Mouse (Mus musculus): ENCODE data around the gene Hoxa7. TPM values are rescaled to one million over a fixed set of nuclear protein-coding genes. Genes with fewer than 3 reads are reported as not detected.

Gene Hoxa7
- total RNA-seq, 1 experiment = 0.89 TPM

DNA sequence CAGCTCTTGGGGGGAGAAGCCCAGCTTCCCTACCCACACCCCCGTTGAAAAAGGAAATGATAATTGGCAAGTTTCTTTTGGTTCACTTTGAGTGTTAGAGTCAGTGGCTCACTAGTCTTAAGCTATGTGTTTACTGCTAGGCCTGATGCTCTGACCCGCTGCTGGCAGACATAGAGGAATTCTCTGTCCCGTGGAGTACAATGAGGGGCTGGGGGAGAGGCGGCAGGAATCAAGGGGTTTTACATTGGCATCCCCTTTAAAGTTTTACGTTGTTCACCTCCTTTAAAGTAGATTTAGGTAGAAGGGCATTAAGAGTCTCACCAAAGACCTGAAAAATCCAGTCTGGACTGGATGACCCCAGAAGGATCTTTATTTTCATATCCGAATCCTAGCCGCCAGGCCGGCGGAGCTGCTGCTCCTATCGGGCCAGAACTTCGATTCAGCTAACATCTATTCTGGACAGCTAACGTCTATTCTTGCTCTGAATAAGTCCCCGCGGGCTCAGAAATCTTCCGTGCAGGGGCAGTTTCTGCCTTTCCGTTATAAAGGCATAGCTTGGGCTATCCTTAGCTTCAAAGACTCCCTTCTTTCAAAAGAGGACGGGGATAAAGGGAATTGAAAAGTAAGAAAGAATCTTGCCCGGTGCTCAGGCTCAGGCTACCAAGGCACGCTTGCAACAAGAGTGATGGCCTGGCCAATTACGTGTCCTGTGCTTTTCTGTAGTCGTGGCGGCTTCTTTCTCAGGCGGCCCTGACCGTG, 30.5 kb upstream of the Hoxa7 start:
- no peak for TF ChIP-seq MAFK (IDR thresholded peaks at IDR 0.05; ENCODE audit: insufficient read depth, low read depth, low read length)
- TF ChIP-seq ZNF384 (IDR thresholded peaks at IDR 0.05; ENCODE audit: low read depth, low read length) = no peak
- no peak for TF ChIP-seq CHD2 (IDR thresholded peaks at IDR 0.05; ENCODE audit: low read depth, low read length)
- TF ChIP-seq HCFC1 (IDR thresholded peaks at IDR 0.05; ENCODE audit: borderline replicate concordance, insufficient read depth, low read length) = no peak
- TF ChIP-seq ZC3H11A (IDR thresholded peaks at IDR 0.05; ENCODE audit: borderline replicate concordance, low read depth, low read length) = no peak
- Histone ChIP-seq H3K9ac (ENCODE audit: insufficient read depth, low read depth, low read length, poor library complexity, severe bottlenecking) (no peak overlapping the region), H3K4me3 (ENCODE audit: insufficient read depth in 1 of 2, low read depth in 1 of 2, low read length in 2 of 2, poor library complexity in 1 of 2, severe bottlenecking in 1 of 2) (no peak overlapping the region), H3K36me3 (ENCODE audit: control insufficient read depth, insufficient read depth, low read length, poor library complexity, severe bottlenecking) (no peaks in the 10 kb centered on the region), H3K9me3 (ENCODE audit: control insufficient read depth, insufficient read depth, low read depth, low read length) (no peaks in the 10 kb centered on the region), H3K4me1 (ENCODE audit: control insufficient read depth in 2 of 2, insufficient read depth in 2 of 2, low read length in 2 of 2, poor library complexity in 1 of 2) (peaks cover 0 to 2% of the 10 kb centered on the region in 2 experiments; a peak in 1 of 4 replicates), H3K27ac (ENCODE audit: insufficient read depth, low read depth, low read length, poor library complexity, severe bottlenecking) (no peak overlapping the region)
- DNase-seq (ENCODE audit: low read depth, low spot score) = no peak
- in situ Hi-C loops (cut with MboI; ENCODE audit: low sequenced_read_pairs in 2 of 2, unreplicated experiment in 2 of 2) = loop anchor here (10.0 to 25.0 kb wide), 2 partner anchors 63 to 1035 kb away; partner anchors contain the start of genes Creb5 (in 1 of the 2) and Evx1 (in 1 of the 2)

DNA sequence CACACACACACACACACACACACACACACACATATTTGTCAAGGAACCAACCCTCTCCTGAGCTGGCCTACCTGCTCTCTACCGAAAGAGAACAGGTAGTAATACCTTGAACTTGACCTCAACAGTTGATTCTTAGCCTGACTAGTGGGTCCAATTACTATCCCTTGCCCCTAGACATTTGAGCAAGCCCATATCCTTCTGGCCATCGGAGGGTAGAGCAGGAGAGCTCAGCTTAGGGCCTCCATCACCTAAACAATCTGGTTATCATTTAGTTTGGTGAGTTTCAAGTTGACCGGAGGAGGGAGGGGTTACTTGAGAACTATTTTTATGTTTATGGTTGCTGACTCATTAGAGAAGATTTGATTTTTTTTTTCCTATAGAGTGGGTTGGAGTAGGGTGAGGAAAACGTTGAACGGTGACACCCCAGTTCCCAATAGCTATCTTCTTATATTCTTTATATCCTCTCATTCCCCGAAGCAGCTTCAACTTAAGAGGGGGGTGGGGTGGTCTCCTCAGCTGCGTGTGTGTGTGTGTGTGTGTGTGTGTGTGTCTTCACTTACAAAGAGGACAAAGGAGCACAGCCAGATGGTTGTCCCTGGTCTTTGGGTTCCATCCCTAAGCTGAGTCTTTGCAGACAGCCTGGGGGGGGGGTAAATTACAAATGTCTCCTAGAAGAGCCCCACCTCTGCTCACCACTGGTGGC, 29.7 kb upstream of the Hoxa7 start:
- Histone ChIP-seq H3K36me3 (ENCODE audit: control insufficient read depth, insufficient read depth, low read length, poor library complexity, severe bottlenecking) (no peaks in the 10 kb centered on the region), H3K4me1 (ENCODE audit: control insufficient read depth in 2 of 2, insufficient read depth in 2 of 2, low read length in 2 of 2, poor library complexity in 1 of 2) (peaks cover 0 to 2% of the 10 kb centered on the region in 2 experiments; a peak in 1 of 4 replicates), H3K9me3 (ENCODE audit: control insufficient read depth, insufficient read depth, low read depth, low read length) (no peaks in the 10 kb centered on the region), H3K27ac (ENCODE audit: insufficient read depth, low read depth, low read length, poor library complexity, severe bottlenecking) (no peak overlapping the region), H3K9ac (ENCODE audit: insufficient read depth, low read depth, low read length, poor library complexity, severe bottlenecking) (no peak overlapping the region), H3K4me3 (ENCODE audit: insufficient read depth in 1 of 2, low read depth in 1 of 2, low read length in 2 of 2, poor library complexity in 1 of 2, severe bottlenecking in 1 of 2) (no peak overlapping the region)
- DNase-seq (ENCODE audit: low read depth, low spot score) = no peak
- TF ChIP-seq HCFC1 (IDR thresholded peaks at IDR 0.05; ENCODE audit: borderline replicate concordance, insufficient read depth, low read length) (no peak), ZC3H11A (IDR thresholded peaks at IDR 0.05; ENCODE audit: borderline replicate concordance, low read depth, low read length) (no peak), MAFK (IDR thresholded peaks at IDR 0.05; ENCODE audit: insufficient read depth, low read depth, low read length) (no peak), CHD2 (IDR thresholded peaks at IDR 0.05; ENCODE audit: low read depth, low read length) (no peak), ZNF384 (IDR thresholded peaks at IDR 0.05; ENCODE audit: low read depth, low read length) (no peak)
- in situ Hi-C loops (cut with MboI; ENCODE audit: low sequenced_read_pairs in 2 of 2, unreplicated experiment in 2 of 2) = loop anchor here (10.0 to 25.0 kb wide), 2 partner anchors 63 to 1036 kb away; partner anchors contain the start of genes Creb5 (in 1 of the 2) and Evx1 (in 1 of the 2)

DNA sequence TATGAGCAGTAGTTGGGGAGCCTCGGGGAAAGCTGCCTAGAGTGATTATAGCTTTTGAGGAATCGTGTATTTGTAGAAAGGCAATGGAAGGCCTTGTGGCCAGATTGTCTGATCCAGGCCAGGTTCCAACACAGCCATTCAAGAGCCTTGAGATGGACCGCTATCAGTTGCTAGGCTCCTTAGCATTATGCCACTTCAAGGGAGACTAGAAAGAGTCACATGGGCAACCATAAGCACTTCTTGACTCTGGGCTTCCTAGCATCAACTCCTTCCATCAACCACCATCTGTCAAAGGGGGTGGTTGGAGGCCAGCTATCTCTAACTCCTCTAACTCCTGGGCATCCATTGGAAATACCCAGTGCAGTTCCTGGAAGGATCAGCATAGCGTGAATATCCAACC, 28.2 kb upstream of the Hoxa7 start:
- TF ChIP-seq ZNF384 (IDR thresholded peaks at IDR 0.05; ENCODE audit: low read depth, low read length) = no peak
- no peak for TF ChIP-seq HCFC1 (IDR thresholded peaks at IDR 0.05; ENCODE audit: borderline replicate concordance, insufficient read depth, low read length)
- TF ChIP-seq MAFK (IDR thresholded peaks at IDR 0.05; ENCODE audit: insufficient read depth, low read depth, low read length) = no peak
- TF ChIP-seq ZC3H11A (IDR thresholded peaks at IDR 0.05; ENCODE audit: borderline replicate concordance, low read depth, low read length) = no peak
- TF ChIP-seq CHD2 (IDR thresholded peaks at IDR 0.05; ENCODE audit: low read depth, low read length) = no peak
- H3K4me3 ChIP-seq (ENCODE audit: insufficient read depth in 1 of 2, low read depth in 1 of 2, low read length in 2 of 2, poor library complexity in 1 of 2, severe bottlenecking in 1 of 2) = no peak overlapping the region
- in situ Hi-C loops (cut with MboI; ENCODE audit: low sequenced_read_pairs in 2 of 2, unreplicated experiment in 2 of 2) = loop anchor here (10.0 to 25.0 kb wide), 2 partner anchors 65 to 1037 kb away; partner anchors contain the start of genes Creb5 (in 1 of the 2) and Evx1 (in 1 of the 2)
- no peaks in the 10 kb centered on the region for H3K9me3 ChIP-seq (ENCODE audit: control insufficient read depth, insufficient read depth, low read depth, low read length)
- H3K36me3 ChIP-seq (ENCODE audit: control insufficient read depth, insufficient read depth, low read length, poor library complexity, severe bottlenecking) = no peaks in the 10 kb centered on the region
- H3K27ac ChIP-seq (ENCODE audit: insufficient read depth, low read depth, low read length, poor library complexity, severe bottlenecking) = no peak overlapping the region
- peaks cover 0 to 2% of the 10 kb centered on the region in 2 experiments; a peak in 1 of 4 replicates for H3K4me1 ChIP-seq (ENCODE audit: control insufficient read depth in 2 of 2, insufficient read depth in 2 of 2, low read length in 2 of 2, poor library complexity in 1 of 2)
- no peak for DNase-seq (ENCODE audit: low read depth, low spot score)
- no peak overlapping the region for H3K9ac ChIP-seq (ENCODE audit: insufficient read depth, low read depth, low read length, poor library complexity, severe bottlenecking)

- H3K9me3 ChIP-seq (ENCODE audit: control insufficient read depth, insufficient read depth, low read depth, low read length) = no peaks in the 10 kb centered on the region
- no peaks in the 10 kb centered on the region for H3K36me3 ChIP-seq (ENCODE audit: control insufficient read depth, insufficient read depth, low read length, poor library complexity, severe bottlenecking)
- no peak overlapping the region; a peak in 1 of 4 replicates for H3K4me3 ChIP-seq (ENCODE audit: insufficient read depth in 1 of 2, low read depth in 1 of 2, low read length in 2 of 2, poor library complexity in 1 of 2, severe bottlenecking in 1 of 2)
- no peak for DNase-seq (ENCODE audit: low read depth, low spot score)
- H3K27ac ChIP-seq (ENCODE audit: insufficient read depth, low read depth, low read length, poor library complexity, severe bottlenecking) = no peak overlapping the region
- H3K9ac ChIP-seq (ENCODE audit: insufficient read depth, low read depth, low read length, poor library complexity, severe bottlenecking) = no peak overlapping the region
- TF ChIP-seq CHD2 (IDR thresholded peaks at IDR 0.05; ENCODE audit: low read depth, low read length) (no peak), ZNF384 (IDR thresholded peaks at IDR 0.05; ENCODE audit: low read depth, low read length) (no peak), ZC3H11A (IDR thresholded peaks at IDR 0.05; ENCODE audit: borderline replicate concordance, low read depth, low read length) (no peak), MAFK (IDR thresholded peaks at IDR 0.05; ENCODE audit: insufficient read depth, low read depth, low read length) (no peak), HCFC1 (IDR thresholded peaks at IDR 0.05; ENCODE audit: borderline replicate concordance, insufficient read depth, low read length) (no peak)
- H3K4me1 ChIP-seq (ENCODE audit: control insufficient read depth in 2 of 2, insufficient read depth in 2 of 2, low read length in 2 of 2, poor library complexity in 1 of 2) = peaks cover 0 to 2% of the 10 kb centered on the region in 2 experiments; a peak in 1 of 4 replicates
- in situ Hi-C loops (cut with MboI; ENCODE audit: low sequenced_read_pairs in 2 of 2, unreplicated experiment in 2 of 2) = no loop called here
These were observed 27.7 kb upstream of the Hoxa7 start for GRCm38 (mm10) chr6:52249415-52249738.

Data from ES-E14 (cell line).